Mouse (Mus musculus) ES-E14 (cell line): ENCODE measurements around the gene Dse.

Experiments used
- HCFC1 ChIP-seq: IDR thresholded peaks from 2 replicates; pipeline ENCODE4 v1.6.1; 2012; ENCODE audit warnings: low read length, inconsistent platforms, borderline replicate concordance; ENCODE audit not compliant: insufficient read depth
- ZC3H11A ChIP-seq: IDR thresholded peaks from 2 replicates; pipeline ENCODE4 v1.6.1; 2012; ENCODE audit warnings: low read depth, mild to moderate bottlenecking, inconsistent platforms, low read length, borderline replicate concordance
- ZNF384 ChIP-seq: IDR thresholded peaks from 2 replicates; pipeline ENCODE4 v1.6.1; 2012; ENCODE audit warnings: low read depth, low read length, inconsistent platforms

DNA sequence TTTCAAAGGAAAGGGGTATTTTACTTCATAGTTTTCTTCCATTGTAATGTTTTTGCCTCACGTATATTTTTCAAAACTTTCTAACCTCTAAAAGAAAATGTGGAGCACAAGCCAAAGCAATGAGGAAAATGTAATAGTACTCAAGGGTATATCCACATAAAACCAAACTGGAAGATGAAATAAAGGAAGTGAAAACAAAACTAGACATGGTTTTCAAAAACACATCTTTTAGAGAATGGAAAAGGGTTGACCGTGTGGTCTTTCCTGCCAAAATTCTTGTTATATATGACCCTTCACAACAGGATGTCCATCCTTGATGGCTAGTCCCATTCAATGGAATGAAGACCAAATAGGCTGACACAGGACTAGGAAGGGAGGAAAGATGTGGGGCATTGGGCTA is 89.1 kb downstream of the Dse start:
- TF ChIP-seq HCFC1 (no peak), ZC3H11A (no peak), ZNF384 (no peak)
